Mouse (Mus musculus) liver, embryonic 13.5 days (tissue): ENCODE data around the gene Shank1. TPM values are rescaled to one million over a fixed set of nuclear protein-coding genes. Genes with fewer than 3 reads are reported as not detected.
A peak's percentile ranks its signal among the peaks of the same experiment; 100 is the strongest.
"Not testable (repeated sequence)": the region's sequence is repeated elsewhere in the genome, so short reads cannot be mapped to it uniquely, and the experiment has no call there.

Experiments used
- ATAC-seq: fragments of 200-750 bp; cut with Nextera tagmentation; 2 replicates; pipeline ENCODE4 v1.8.0; 2017; ENCODE audit warnings: low read depth, mild to moderate bottlenecking, moderate number of reproducible peaks, moderate library complexity
- DNase-seq: peaks from one replicate; pipeline ENCODE4 v3.0.0; 2022
- H3K27ac ChIP-seq: fragments of 300-500 bp; sonication (generic); 2 replicates; pipeline ENCODE4 v1.5.1; 2015; ENCODE audit warnings: moderate library complexity, mild to moderate bottlenecking, inconsistent platforms
- H3K27me3 ChIP-seq: fragments of 300-500 bp; sonication (generic); 2 replicates; pipeline ENCODE4 v1.6.1; 2015; ENCODE audit warnings: mild to moderate bottlenecking, inconsistent platforms
- H3K36me3 ChIP-seq: fragments of 300-500 bp; sonication (generic); 2 replicates; pipeline ENCODE4 v1.6.1; 2015; ENCODE audit warnings: mild to moderate bottlenecking, inconsistent platforms
- H3K4me1 ChIP-seq: fragments of 300-500 bp; sonication (generic); replicated peaks from 2 replicates; pipeline ENCODE4 v1.6.1; 2015; ENCODE audit warnings: inconsistent platforms
- H3K4me2 ChIP-seq: fragments of 300-500 bp; sonication (generic); 2 replicates; pipeline ENCODE4 v1.6.1; 2015; ENCODE audit warnings: inconsistent platforms, mild to moderate bottlenecking, moderate library complexity
- H3K4me3 ChIP-seq: fragments of 300-500 bp; sonication (generic); replicated peaks from 2 replicates; pipeline ENCODE4 v1.5.1; 2015; ENCODE audit warnings: mild to moderate bottlenecking, inconsistent platforms
- H3K9ac ChIP-seq: fragments of 300-500 bp; sonication (generic); 2 replicates; pipeline ENCODE4 v1.6.1; 2015; ENCODE audit warnings: mild to moderate bottlenecking, inconsistent platforms
- H3K9me3 ChIP-seq: fragments of 300-500 bp; sonication (generic); replicated peaks from 2 replicates; pipeline ENCODE4 v1.6.1; 2016; ENCODE audit warnings: inconsistent platforms
- WGBS: fragments of 180-500 bp; shearing (Covaris S2); methylation state at CpG from one replicate; pipeline ENCODE4 v1.1.7; 2015; ENCODE audit not compliant: insufficient replicate concordance; 5-methylcytosine and 5-hydroxymethylcytosine counted together
- polyA plus RNA-seq: library from polyadenylated mRNA; unstranded; fragments of >200 nt; fragmentation: Nextera tagmentation; extraction: Ambion mirVana; gene quantifications from 2 replicates; pipeline ENCODE4 v1.2.1, GENCODE M21; 2015

Shank1 gene
- polyA plus RNA-seq, 1 experiment from 2014 or later = 0.06 TPM

DNA sequence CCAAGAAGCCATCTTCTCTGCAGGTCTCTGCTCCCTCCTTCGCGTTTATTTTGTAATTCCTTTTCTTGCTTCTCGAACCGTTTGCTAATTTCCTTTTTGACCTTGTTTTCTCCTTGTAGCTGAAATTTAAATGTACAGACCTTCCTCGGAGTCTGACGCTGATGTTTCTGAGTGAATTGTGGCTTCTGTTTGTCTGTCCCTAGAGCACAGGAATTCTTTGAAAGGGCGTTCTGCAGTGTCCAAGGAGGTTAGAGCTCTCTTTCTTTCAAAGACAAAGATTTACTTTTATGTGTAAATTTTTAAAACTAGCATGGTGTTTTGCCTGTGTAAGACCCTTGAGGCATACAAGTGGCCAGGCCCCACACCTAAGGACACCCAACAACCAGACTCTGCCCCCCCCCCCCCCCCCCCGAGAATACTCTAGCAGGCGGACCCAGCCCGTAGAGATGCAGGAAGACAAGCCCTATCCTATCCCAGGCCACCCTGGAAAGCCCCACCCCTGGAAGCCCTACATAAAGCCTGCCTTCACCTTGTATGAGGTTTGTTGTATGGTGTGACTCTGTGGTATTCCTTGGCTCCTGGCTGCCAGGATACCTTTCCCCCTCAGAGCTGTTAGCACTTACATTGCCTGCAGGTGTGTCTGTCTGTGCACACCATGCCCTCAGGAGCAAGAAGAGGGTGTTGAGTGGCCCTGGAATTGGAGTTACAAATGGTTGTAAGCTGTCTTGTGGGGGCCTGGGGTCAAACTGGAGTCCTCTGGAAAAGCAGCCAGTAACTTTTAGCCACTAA, 33.4 kb upstream of the Shank1 start:
- WGBS = 61% methylated on average over 9 of the region's 10 CpGs
- DNase-seq (no peak), ATAC-seq (no peak)
- no peak overlapping the region for H3K4me2 ChIP-seq
- H3K36me3 ChIP-seq = no peaks in the 10 kb centered on the region
- H3K9me3 ChIP-seq = no peaks in the 10 kb centered on the region
- H3K27ac ChIP-seq = no peak overlapping the region
- no peaks in the 10 kb centered on the region for H3K4me1 ChIP-seq
- H3K27me3 ChIP-seq = peaks cover 20% of the 10 kb centered on the region
- H3K4me3 ChIP-seq = no peak overlapping the region
- no peak overlapping the region for H3K9ac ChIP-seq

DNA sequence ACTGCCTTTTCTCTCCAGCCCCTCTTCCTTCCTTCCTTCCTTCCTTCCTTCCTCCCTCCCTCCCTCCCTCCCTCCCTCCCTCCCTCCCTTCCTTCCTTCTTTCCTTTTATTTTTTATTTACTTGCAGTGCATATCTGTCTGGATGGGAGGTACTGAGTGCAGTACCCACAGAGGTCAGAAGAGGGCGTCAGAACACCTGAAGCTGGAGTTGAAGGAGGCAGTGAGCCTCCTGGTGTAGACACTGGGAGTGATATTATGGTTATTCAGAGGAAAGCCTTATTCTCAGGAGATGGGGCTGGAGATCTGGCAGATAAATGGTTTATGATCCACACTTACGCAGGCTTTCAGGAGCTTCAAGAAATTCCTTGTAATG, 32.8 kb upstream of the Shank1 start:
- Histone ChIP-seq H3K4me2 (no peak overlapping the region), H3K9me3 (no peaks in the 10 kb centered on the region), H3K4me3 (no peak overlapping the region), H3K9ac (no peak overlapping the region), H3K36me3 (no peaks in the 10 kb centered on the region), H3K27ac (no peak overlapping the region), H3K4me1 (no peaks in the 10 kb centered on the region), H3K27me3 (peaks cover 20% of the 10 kb centered on the region)
- DNase-seq (no peak), ATAC-seq (no peak)
- WGBS = 42% methylated on average over 2 of the region's 2 CpGs

DNA sequence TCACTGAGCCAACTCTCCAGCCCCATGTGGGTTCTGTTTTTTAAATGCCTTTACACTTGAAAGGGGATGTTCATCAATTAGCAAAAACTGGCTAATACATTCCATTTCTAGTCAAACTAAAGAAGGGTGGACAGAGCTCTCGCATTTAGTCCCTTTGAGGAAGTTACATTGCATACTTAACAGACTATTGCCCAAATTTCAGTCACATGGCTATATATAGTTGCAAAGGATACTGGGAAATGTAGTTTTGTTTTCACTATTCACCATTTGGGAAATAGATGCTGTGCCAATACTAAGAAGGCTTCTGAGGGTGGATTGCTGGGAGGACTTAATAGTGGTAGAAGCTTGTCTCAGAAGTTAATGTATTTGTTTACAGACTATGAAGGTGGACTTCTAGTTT, 29.1 kb upstream of the Shank1 start:
- Histone ChIP-seq H3K4me1 (no peaks in the 10 kb centered on the region), H3K9me3 (no peaks in the 10 kb centered on the region), H3K9ac (no peak overlapping the region), H3K27me3 (no peaks in the 10 kb centered on the region), H3K4me3 (no peak overlapping the region), H3K4me2 (no peak overlapping the region), H3K36me3 (no peaks in the 10 kb centered on the region), H3K27ac (no peak overlapping the region)
- 21% methylated on average over 1 of the region's 1 CpGs for WGBS
- DNase-seq = no peak
- ATAC-seq = no peak

DNA sequence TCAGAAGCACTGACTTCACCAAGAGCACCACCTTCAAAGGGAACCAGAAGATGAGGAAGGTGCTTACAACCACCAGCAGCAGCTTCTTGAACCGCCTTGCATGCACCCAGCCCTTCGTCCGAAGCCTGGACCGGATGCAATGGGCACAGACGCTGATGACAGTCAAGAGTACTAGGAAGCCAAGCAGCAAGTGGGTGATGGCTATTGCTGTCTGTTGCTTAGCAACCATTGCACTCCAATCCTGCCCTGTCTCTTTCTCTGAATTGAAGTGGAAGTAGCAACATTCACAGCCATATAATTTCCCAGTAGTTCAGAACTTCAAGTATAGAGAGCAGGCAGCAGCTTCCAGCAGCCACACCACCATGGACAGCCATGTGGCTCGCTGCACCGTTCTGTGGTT, 28.5 kb upstream of the Shank1 start:
- no peaks in the 10 kb centered on the region for H3K9me3 ChIP-seq
- H3K27ac ChIP-seq = no peak overlapping the region
- ATAC-seq (no peak), DNase-seq (no peak)
- H3K27me3 ChIP-seq = no peaks in the 10 kb centered on the region
- H3K9ac ChIP-seq = no peak overlapping the region
- no peak overlapping the region for H3K4me3 ChIP-seq
- no peak overlapping the region for H3K4me2 ChIP-seq
- 67% methylated on average over 7 of the region's 7 CpGs for WGBS
- H3K4me1 ChIP-seq = no peaks in the 10 kb centered on the region
- no peaks in the 10 kb centered on the region for H3K36me3 ChIP-seq

DNA sequence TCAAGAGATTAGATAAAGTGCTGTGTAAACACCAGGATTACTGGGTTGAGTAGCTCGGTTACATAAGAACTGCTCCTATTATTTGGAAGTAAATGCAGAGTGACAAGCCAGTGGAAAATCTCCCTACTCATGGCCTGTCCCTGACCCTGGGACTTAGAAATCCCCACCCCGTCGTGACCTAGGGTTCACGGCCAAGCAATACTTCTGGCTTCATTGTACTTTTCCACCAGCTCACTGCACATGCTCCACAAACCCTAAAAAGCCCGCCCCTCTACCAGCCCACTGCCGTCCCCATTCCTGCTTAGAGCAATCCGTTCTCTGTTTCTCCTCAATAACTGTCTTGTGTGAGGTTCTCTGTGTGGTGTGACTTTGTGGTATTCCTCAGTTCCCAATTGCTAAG, 22.3 kb upstream of the Shank1 start:
- Histone ChIP-seq H3K9me3 (no peaks in the 10 kb centered on the region), H3K4me1 (no peaks in the 10 kb centered on the region), H3K9ac (no peak overlapping the region), H3K4me2 (no peak overlapping the region), H3K36me3 (no peaks in the 10 kb centered on the region), H3K27ac (no peak overlapping the region), H3K4me3 (no peak overlapping the region), H3K27me3 (no peaks in the 10 kb centered on the region)
- ATAC-seq (no peak), DNase-seq (no peak)
- 47% methylated on average over 7 of the region's 7 CpGs for WGBS

DNA sequence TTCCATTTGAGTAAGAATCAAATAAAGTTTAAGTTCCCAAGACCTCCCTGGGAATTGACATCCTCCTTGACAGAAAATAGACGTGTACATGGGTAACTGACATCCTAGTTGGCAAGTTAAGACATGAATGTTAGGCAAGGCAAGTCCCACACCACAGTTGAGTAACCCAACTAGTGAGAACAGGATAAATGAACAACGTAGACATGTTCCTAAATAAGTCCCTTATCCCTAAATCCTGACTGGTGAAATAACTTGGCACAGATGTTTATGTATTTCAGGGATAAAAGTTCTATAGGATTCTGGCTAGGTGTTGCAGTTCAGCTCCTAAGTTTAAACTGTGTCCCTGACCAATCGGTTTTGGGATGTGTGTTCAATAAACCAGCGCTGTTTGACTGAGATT, 19.1 kb upstream of the Shank1 start:
- no peak overlapping the region for H3K9ac ChIP-seq
- no peaks in the 10 kb centered on the region for H3K9me3 ChIP-seq
- no peaks in the 10 kb centered on the region for H3K36me3 ChIP-seq
- 0 out of 2 replicates have a peak, but pooled peaks cover 3% of the 10 kb centered on the region for H3K27me3 ChIP-seq
- no peak for DNase-seq
- no peaks in the 10 kb centered on the region for H3K4me1 ChIP-seq
- no peak overlapping the region for H3K4me3 ChIP-seq
- no peak overlapping the region for H3K4me2 ChIP-seq
- ATAC-seq = no peak
- 55% methylated on average over 4 of the region's 4 CpGs for WGBS
- H3K27ac ChIP-seq = no peak overlapping the region

DNA sequence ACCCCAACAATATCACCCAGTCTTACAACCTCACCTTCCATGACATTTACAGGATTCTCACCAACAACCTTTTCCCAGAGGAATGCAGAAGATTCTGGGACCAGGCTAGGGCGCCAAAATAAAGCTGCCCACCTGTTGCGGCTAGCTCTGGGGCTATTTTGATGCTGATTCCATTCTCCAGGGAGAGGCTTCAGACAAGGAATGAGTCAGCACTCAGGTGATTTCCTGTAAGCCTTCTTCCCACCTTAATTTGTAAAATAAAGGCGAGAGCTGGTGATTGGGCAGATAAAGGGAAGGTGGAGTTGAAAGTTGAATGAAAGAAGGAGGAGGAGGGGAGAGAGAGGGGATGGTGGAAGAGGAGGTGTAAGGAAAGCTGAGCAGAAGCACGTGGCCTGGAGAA, 18.6 kb upstream of the Shank1 start:
- 0 out of 2 replicates have a peak, but pooled peaks cover 3% of the 10 kb centered on the region for H3K27me3 ChIP-seq
- WGBS = 31% methylated on average over 4 of the region's 4 CpGs
- no peak overlapping the region for H3K4me3 ChIP-seq
- H3K36me3 ChIP-seq = no peaks in the 10 kb centered on the region
- DNase-seq (no peak), ATAC-seq (no peak)
- H3K4me1 ChIP-seq = no peaks in the 10 kb centered on the region
- no peak overlapping the region for H3K9ac ChIP-seq
- H3K9me3 ChIP-seq = no peaks in the 10 kb centered on the region
- H3K4me2 ChIP-seq = no peak overlapping the region
- no peak overlapping the region for H3K27ac ChIP-seq

DNA sequence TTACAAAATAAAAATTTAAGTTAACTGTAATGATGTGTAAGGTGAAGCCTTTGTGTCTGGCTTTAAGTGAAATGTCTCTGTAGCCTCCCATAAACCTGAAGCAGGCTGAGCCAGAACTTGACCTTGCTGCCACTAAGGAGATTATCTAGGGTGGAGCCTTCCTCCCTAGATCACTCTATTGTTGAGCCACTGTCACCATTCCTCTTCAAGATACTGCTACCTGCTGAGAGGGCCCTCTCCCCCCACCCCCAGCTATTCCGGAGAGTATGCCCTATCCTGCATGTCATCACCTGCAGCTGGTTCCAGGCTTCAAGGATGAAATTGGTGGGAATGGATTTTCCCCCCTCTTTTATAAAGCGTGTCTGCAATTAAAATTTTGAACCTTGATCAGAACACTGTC, 12.6 kb upstream of the Shank1 start:
- H3K4me2 ChIP-seq, H3K4me3 ChIP-seq, H3K9me3 ChIP-seq, ATAC-seq, H3K36me3 ChIP-seq, DNase-seq, H3K4me1 ChIP-seq, H3K9ac ChIP-seq, H3K27ac ChIP-seq: not testable (repeated sequence)
- H3K27me3 ChIP-seq = 0 out of 2 replicates have a peak, but pooled peaks cover 11% of the 10 kb centered on the region
- 62% methylated on average over 2 of the region's 2 CpGs for WGBS

DNA sequence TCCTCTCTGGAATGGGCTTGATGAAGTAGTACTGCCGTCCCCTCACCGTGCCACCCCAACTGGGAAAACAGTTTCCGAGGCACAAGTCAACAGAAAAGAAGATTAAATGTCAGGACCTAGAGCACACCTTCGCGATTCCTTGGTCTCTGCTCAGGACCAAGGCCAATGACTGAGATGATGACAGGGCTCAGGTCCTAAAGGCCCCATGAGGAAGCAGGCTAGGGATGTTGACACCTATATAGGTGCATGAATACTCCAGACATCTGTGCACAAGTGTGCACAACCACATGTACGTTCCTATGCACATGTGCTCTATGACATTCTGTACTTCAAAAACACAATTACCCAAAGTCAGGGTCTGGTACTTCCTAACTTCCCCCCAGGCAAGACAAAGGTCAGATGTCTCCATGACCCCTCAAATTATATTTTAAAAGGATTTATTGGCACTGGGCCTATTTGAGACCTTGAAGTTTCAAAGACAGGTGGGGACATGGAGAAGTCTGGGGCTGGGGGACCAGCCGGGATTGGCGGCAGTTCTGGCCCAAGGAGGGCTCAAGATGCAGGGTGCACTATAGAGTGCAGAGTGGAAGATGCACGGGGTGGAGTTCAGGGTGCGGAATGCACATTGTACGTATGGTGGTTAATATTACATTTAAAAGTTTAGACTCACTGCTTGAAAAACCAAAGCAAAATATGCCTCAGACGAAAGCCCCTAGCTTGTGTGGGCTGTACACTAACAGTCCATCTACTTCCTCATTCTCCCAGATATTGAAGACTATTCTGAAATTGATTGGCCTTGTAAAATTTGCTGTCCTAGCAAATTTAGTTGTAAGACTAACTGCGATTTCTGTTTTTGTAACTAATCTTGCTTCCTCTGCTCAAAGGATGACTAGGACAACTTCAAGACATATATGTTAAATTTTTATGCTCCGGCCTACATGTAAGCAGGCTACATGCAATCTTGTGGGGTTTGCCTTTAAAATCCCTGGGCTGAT, 6.4 kb upstream of the Shank1 start:
- ATAC-seq = no peak
- Histone ChIP-seq H3K4me1 (peaks cover 25% of the 10 kb centered on the region), H3K27me3 (peaks cover 30% of the 10 kb centered on the region), H3K4me2 (peak overlapping the region; percentile 80), H3K4me3 (peak overlapping the region; percentile 64), H3K9ac (peak overlapping the region; percentile 77), H3K36me3 (no peaks in the 10 kb centered on the region), H3K27ac (no peak overlapping the region), H3K9me3 (no peaks in the 10 kb centered on the region)
- DNase-seq = no peak
- WGBS = 70% methylated on average over 14 of the region's 14 CpGs

DNA sequence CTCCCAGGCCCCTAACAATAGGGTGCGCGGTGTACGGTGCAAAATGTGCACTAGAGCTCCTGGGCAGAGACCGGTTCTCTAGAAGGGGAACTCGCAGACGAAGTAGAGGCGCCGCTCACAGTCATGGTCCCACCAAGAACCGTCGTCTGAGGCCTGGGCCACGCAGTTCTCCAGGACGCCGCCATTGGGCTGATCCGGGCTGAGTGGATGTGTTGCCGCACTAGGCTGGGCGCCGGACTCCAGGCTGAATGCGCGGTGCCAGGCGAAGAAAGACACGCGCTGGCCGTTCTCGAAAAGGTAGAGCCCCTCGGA, 5.6 kb upstream of the Shank1 start:
- DNase-seq = no peak
- peak overlapping the region; percentile 80 for H3K4me2 ChIP-seq
- H3K4me3 ChIP-seq = peak overlapping the region; percentile 64
- WGBS = under 1% methylated on average over 25 of the region's 25 CpGs
- no peaks in the 10 kb centered on the region for H3K9me3 ChIP-seq
- H3K9ac ChIP-seq = peak overlapping the region; percentile 77
- peaks cover 25% of the 10 kb centered on the region for H3K4me1 ChIP-seq
- H3K36me3 ChIP-seq = no peaks in the 10 kb centered on the region
- peaks cover 38% of the 10 kb centered on the region for H3K27me3 ChIP-seq
- H3K27ac ChIP-seq = peak overlapping the region; percentile 64; the same call in 1 of the 2 replicates
- ATAC-seq = peak; percentile 12

DNA sequence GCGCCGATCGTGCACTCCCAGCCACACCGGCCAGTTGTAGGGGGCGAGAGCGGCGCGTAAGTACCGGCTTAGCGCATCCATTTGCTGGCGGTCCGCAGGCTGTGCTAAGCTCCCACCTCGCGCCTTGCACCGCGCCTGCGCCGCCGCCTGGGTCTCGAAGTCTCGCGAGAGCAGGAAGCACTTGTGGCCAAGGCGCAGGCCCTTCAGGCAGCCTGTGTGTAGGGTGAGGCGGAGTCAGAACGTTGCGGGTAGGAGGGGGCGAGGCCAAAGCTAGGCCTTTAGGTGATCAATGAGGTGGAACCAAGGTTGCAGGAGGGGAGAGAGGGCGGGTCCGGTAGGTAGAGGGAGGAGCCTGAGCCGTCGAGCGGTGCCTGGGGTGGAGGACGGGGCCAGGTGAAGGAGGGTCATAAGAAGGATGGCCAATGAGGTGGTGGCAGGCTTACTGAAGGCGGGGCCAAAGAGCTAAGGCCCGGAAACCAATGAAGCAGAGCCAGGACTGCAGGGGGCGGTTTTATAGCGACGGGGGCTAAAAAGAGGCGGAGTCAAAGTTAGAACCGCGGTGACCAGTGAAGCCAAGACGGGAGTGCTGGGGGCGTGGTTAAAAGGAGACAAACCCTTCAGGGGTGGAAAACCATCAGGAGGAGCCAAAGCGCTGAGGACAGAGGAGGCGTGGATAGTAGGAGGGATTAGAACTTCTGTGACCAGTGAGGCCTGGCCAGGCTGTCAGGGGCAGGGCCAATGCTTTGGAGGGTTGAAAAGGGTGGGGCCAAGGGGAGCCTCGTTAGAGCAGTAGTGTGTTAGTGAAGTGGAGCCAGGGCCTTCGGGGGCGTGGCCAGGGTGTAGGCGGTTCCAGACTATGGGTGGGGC, 5.0 kb upstream of the Shank1 start:
- Histone ChIP-seq H3K4me1 (peaks cover 25% of the 10 kb centered on the region), H3K36me3 (no peaks in the 10 kb centered on the region), H3K27ac (peak overlapping the region; percentile 64; the same call in 1 of the 2 replicates), H3K9ac (peak overlapping the region; percentile 77), H3K9me3 (no peaks in the 10 kb centered on the region), H3K27me3 (peaks cover 44% of the 10 kb centered on the region), H3K4me2 (peak overlapping the region; percentile 80), H3K4me3 (peak overlapping the region; percentile 64)
- DNase-seq = peak; percentile 91
- WGBS = under 1% methylated on average over 49 of the region's 49 CpGs
- ATAC-seq = peak; percentile 89
